Mouse (Mus musculus) embryonic fibroblast, embryonic 13.5 days (primary cell): ENCODE measurements around the gene Ciao2b.

Experiments used
- CTCF ChIP-seq: IDR thresholded peaks from 2 replicates; pipeline ENCODE4 v1.5.1; 2011; ENCODE audit warnings: mild to moderate bottlenecking, control low read depth, low read length, moderate library complexity, borderline replicate concordance; ENCODE audit not compliant: insufficient read depth
- POLR2A ChIP-seq: IDR thresholded peaks from 2 replicates; pipeline ENCODE4 v1.6.1; 2011; ENCODE audit warnings: low read depth, mild to moderate bottlenecking, control low read depth, low read length, moderate library complexity

DNA sequence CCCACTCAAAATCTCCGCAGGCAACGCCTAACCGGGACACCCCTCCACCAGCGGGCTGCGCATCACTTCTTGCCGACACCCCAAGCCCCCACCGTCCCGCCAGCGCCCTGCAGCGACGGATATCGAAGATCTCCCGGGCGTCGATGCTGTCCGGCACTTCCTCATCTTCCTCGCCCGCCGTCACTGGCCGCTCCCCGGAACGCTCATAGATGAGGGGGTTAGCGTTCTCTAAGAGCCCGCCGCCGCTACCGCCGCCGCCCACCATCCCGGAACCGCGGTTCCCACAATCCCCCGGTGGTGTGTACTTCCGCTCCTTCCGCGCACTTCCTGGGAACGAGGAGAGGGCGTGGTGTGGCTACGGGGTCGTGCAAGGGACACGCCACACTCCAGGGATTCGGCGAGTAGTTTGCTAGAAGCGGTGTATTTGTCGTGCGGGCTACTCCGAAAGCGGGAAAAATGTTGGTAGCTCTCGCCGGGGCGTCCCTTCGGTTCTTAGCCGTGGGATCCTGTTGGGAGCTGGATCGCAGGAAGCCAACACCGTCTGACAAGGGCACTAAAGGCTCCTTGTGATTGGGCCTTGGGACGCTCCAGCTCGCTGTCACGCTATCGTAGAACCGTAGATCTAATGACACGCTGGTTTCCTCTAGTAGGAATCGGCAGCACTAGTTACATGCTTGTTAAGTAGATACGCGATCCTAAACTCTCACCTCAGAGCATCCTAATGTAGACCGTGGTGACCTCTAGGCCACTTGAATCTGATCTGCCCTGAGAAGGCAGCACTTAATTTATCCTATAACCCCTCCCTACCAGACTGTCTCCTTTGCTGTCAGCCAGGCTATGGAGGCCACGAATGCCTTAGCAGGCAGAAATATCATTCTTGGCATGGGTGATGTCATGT is at the start of gene Ciao2b:
- TF ChIP-seq POLR2A (peak; percentile 71), CTCF (no peak)
